Mouse (Mus musculus) limb, embryonic 13.5 days (tissue): ENCODE measurements around the gene Dguok. TPM values are rescaled to one million over a fixed set of nuclear protein-coding genes. Genes with fewer than 3 reads are reported as not detected.

ENCODE experiments used
- ATAC-seq: fragments of 200-750 bp; cut with Nextera tagmentation; 2 replicates; pipeline ENCODE4 v1.8.0; 2017; ENCODE audit warnings: low read depth, moderate number of reproducible peaks, moderate TSS enrichment; ENCODE audit not compliant: low FRiP score
- H3K27ac ChIP-seq: fragments of 300-500 bp; sonication (generic); 2 replicates; pipeline ENCODE4 v1.5.1; 2015; ENCODE audit warnings: inconsistent platforms, mild to moderate bottlenecking, moderate library complexity
- H3K27me3 ChIP-seq: fragments of 300-500 bp; sonication (generic); 2 replicates; pipeline ENCODE4 v1.6.1; 2015; ENCODE audit warnings: mild to moderate bottlenecking, inconsistent platforms
- H3K36me3 ChIP-seq: fragments of 300-500 bp; sonication (generic); 2 replicates; pipeline ENCODE4 v1.6.1; 2015; ENCODE audit warnings: inconsistent platforms, mild to moderate bottlenecking, moderate library complexity
- H3K4me1 ChIP-seq: fragments of 300-500 bp; sonication (generic); 2 replicates; pipeline ENCODE4 v1.6.1; 2015; ENCODE audit warnings: inconsistent platforms
- H3K4me2 ChIP-seq: fragments of 300-500 bp; sonication (generic); replicated peaks from 2 replicates; pipeline ENCODE4 v1.6.1; 2015; ENCODE audit warnings: inconsistent platforms, mild to moderate bottlenecking, moderate library complexity
- H3K4me3 ChIP-seq: fragments of 300-500 bp; sonication (generic); 2 replicates; pipeline ENCODE4 v1.5.1; 2015; ENCODE audit warnings: moderate library complexity, mild to moderate bottlenecking, inconsistent platforms
- H3K9ac ChIP-seq: fragments of 300-500 bp; sonication (generic); 2 replicates; pipeline ENCODE4 v1.6.1; 2015; ENCODE audit warnings: mild to moderate bottlenecking, inconsistent platforms
- H3K9me3 ChIP-seq: fragments of 300-500 bp; sonication (generic); 2 replicates; pipeline ENCODE4 v1.6.1; 2016; ENCODE audit warnings: inconsistent platforms
- WGBS: fragments of 180-500 bp; shearing (Covaris S2); methylation state at CpG from one replicate; pipeline ENCODE4 v1.1.7; 2015; 5-methylcytosine and 5-hydroxymethylcytosine counted together
- polyA plus RNA-seq: library from polyadenylated mRNA; unstranded; fragments of >200 nt; fragmentation: Nextera tagmentation; extraction: Ambion mirVana; gene quantifications from 2 replicates; pipeline ENCODE4 v1.2.1, GENCODE M21; 2015

The Dguok gene
- polyA plus RNA-seq, 1 experiment from 2014 or later, result 89.5 TPM

DNA sequence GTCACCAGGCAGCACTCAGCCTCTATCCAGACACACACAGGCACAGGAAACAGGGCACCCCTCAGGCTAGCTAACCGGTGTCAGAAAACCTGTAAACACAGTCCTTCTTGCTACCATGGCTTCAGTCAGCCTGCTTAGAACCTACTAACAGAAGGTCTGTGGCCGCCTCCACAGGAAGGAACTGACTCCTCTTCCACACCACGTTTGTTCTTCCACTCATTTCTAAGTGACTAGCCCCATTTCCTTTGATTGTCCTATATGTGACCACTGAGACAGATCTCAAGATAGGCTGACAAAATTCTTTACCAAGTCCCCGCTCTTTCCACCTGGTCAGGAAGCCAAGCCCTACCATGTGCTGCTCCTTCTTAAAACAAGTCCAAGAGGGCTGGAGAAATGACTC lies 57.9 kb downstream of the Dguok start:
- H3K9ac ChIP-seq, result no peak overlapping the region
- no peak for ATAC-seq
- WGBS, result 77% methylated on average over 4 of the region's 4 CpGs
- H3K27me3 ChIP-seq, result no peaks in the 10 kb centered on the region
- H3K36me3 ChIP-seq, result peaks cover 66% of the 10 kb centered on the region
- H3K4me3 ChIP-seq, result no peak overlapping the region
- no peak overlapping the region; the same call in 1 of the 2 replicates for H3K27ac ChIP-seq
- H3K9me3 ChIP-seq, result no peaks in the 10 kb centered on the region
- no peak overlapping the region for H3K4me2 ChIP-seq
- H3K4me1 ChIP-seq, result peaks cover 96% of the 10 kb centered on the region

DNA sequence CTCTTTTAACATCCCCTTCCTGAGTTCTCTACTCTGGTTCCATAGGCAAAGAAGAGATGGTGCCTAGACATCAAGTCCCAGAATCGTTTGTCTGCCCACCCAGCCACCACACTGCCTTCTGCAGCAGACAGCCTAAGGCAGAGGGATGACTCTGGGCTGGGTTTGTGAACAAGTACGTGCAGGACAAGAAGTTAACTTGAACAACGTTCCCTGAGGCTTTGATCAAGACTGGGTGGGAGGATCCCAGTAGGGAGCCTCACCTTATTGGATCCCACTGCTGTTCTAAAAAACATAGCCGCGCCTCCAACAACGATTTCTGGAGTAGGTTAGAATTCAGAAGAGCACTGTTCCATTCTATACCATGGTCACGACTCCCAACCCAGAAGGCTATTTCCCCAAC lies 59.7 kb downstream of the Dguok start:
- no peaks in the 10 kb centered on the region for H3K27me3 ChIP-seq
- 71% methylated on average over 7 of the region's 7 CpGs for WGBS
- peaks cover 65% of the 10 kb centered on the region for H3K36me3 ChIP-seq
- H3K4me1 ChIP-seq, result peaks cover 98% of the 10 kb centered on the region
- no peak for ATAC-seq
- no peak overlapping the region for H3K4me3 ChIP-seq
- H3K4me2 ChIP-seq, result no peak overlapping the region
- no peak overlapping the region for H3K9ac ChIP-seq
- H3K27ac ChIP-seq, result no peak overlapping the region
- no peaks in the 10 kb centered on the region for H3K9me3 ChIP-seq

DNA sequence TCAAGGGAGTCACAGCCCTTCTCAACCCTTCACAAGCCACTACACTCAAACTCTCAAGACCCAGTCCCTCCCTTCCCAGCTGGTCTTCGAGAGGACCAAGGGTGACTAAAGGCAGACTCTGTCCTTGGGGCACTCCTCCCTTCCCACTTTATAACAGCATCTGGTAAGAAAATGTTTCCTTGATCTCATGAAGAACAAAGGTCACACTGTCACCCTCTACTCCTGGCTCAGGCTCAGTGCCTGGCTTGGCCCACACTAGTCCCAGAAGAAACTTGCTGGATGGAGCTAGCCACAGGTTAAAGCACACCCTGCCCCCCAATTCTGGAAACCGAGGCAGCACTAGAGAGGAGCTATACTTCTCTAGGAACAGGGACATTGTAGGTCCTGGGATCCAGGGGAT lies 61.0 kb downstream of the Dguok start:
- no peak overlapping the region for H3K9ac ChIP-seq
- no peak overlapping the region for H3K4me3 ChIP-seq
- H3K27me3 ChIP-seq, result no peaks in the 10 kb centered on the region
- peaks cover 54% of the 10 kb centered on the region for H3K36me3 ChIP-seq
- 70% methylated on average over 2 of the region's 2 CpGs for WGBS
- no peak overlapping the region for H3K4me2 ChIP-seq
- no peak for ATAC-seq
- no peak overlapping the region for H3K27ac ChIP-seq
- peaks cover 90% of the 10 kb centered on the region for H3K4me1 ChIP-seq
- no peaks in the 10 kb centered on the region for H3K9me3 ChIP-seq

DNA sequence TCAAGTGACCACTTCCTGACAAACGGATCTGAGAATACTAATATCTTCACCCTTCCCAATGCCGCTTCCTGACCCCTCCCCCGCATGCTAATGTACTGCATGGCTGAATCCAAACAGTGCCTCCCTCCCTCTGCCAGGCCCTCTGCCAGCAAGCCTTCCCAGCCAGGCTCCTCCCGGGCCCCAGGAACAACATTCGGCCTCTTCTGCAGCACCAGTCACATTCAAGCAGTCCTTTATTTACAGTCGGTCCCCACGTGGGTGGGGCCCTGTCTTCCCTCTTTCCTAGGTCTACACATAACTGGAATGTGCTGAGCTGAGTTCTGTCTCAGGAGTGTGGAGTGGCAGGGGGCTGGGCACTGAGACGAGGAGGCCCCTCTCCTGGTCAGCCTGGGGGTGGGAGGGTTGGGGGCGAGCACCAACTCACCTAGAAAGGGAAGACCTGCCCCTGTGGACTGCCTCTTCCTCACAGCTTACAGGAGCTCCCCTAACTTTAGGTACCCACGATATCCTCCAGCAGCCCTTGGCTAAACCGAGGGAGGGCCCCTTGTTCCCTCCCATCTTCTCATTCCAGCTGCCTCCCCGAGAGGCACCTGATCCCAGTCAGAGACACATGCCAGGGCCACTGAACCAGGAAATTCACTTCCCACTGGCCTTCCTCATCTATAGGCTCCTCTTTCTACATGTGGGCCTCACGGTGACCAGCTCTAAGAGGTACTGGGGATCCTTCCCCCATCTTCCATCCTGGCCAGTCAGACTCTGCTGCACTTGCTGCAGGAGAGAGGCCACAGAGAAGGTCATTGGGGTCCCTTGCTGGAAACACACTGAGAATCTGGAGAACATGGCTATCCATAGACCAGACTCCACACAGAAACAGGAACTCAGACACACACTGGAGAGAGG lies 63.1 kb downstream of the Dguok start:
- Histone ChIP-seq H3K4me1 (peaks cover 89% of the 10 kb centered on the region), H3K4me3 (peak overlapping the region; percentile 10; the same call in 1 of the 2 replicates), H3K36me3 (peaks cover 48% of the 10 kb centered on the region), H3K27ac (peak overlapping the region; percentile 75; the same call in 1 of the 2 replicates), H3K9me3 (no peaks in the 10 kb centered on the region), H3K9ac (0 out of 2 replicates have a peak overlapping the region, but pooled peaks have one; percentile 35), H3K4me2 (peak overlapping the region; percentile 89), H3K27me3 (no peaks in the 10 kb centered on the region)
- peak; percentile 5; the same call in 1 of the 2 replicates for ATAC-seq
- WGBS, result 14% methylated on average over 13 of the region's 13 CpGs

DNA sequence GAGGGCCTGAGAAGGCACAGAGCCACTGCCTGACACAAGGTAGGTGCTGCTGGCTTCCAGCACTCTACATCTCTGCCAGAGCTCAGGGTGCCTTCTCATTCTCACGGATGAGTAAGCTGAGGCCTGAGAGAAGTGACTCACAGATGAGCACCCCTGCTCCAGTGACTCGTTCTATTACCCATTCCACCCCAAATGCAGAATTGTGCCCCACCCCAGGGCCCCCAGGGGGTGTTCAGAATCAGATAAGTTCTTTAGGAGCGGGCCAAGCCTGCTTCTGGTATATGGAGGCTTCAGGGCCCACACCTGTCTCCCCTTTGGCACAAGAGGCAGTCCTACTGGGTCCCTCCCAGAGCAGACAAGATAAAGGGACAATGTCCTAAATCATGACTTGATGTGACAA lies 64.1 kb downstream of the Dguok start:
- Histone ChIP-seq H3K4me1 (peaks cover 89% of the 10 kb centered on the region), H3K36me3 (peaks cover 48% of the 10 kb centered on the region), H3K9ac (0 out of 2 replicates have a peak overlapping the region, but pooled peaks have one; percentile 82), H3K4me2 (peak overlapping the region; percentile 89), H3K4me3 (peak overlapping the region; percentile 69), H3K27me3 (no peaks in the 10 kb centered on the region), H3K9me3 (no peaks in the 10 kb centered on the region), H3K27ac (peak overlapping the region; percentile 75; the same call in 1 of the 2 replicates)
- no peak for ATAC-seq
- WGBS, result 55% methylated on average over 3 of the region's 3 CpGs

DNA sequence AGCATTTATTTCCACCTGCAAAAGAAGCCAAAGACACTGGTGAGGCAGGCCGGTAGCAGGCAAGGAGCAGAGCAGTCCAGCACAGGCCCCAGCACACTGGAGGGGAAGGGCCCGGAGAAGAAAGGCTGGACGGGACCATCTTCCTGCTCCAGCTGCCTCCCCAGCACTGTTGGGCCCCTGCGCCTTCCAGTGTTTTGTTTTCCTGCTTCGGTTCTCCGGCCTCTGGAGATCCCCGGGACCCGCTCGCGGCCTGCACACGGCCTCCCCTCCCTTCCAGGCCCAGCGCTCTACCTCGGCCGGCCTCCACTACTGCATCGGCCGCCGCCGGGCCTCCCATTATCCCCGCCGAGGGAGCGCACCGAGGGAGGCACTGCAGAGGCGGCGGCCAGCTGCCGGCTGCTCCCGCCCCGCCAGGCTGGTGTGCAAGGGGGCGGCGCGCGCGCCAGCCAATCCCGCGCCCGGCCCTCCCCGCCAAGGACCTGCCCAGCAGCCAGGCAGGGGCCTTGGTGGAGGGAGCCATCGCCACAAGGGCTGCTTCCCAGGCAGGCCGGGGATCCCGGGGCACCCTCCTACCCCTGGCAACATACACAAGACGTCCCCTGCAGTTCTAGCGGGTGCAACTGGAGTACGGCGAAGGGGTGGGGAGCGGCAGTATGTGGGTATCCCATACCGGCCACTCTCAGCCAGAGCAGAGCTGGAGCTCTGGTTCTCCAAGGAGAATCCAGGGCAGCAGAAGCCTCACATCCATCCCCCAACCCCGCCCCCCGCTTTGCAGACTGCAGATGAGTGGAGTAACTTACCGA lies 65.3 kb downstream of the Dguok start:
- WGBS, result 2% methylated on average over 40 of the region's 48 CpGs
- H3K27ac ChIP-seq, result peak overlapping the region; percentile 95
- H3K27me3 ChIP-seq, result no peaks in the 10 kb centered on the region
- H3K9me3 ChIP-seq, result no peaks in the 10 kb centered on the region
- H3K36me3 ChIP-seq, result peaks cover 49% of the 10 kb centered on the region
- H3K4me3 ChIP-seq, result peak overlapping the region; percentile 69
- peak overlapping the region; percentile 82 for H3K9ac ChIP-seq
- peak overlapping the region; percentile 89 for H3K4me2 ChIP-seq
- ATAC-seq, result peak; percentile 95
- H3K4me1 ChIP-seq, result peaks cover 83% of the 10 kb centered on the region

DNA sequence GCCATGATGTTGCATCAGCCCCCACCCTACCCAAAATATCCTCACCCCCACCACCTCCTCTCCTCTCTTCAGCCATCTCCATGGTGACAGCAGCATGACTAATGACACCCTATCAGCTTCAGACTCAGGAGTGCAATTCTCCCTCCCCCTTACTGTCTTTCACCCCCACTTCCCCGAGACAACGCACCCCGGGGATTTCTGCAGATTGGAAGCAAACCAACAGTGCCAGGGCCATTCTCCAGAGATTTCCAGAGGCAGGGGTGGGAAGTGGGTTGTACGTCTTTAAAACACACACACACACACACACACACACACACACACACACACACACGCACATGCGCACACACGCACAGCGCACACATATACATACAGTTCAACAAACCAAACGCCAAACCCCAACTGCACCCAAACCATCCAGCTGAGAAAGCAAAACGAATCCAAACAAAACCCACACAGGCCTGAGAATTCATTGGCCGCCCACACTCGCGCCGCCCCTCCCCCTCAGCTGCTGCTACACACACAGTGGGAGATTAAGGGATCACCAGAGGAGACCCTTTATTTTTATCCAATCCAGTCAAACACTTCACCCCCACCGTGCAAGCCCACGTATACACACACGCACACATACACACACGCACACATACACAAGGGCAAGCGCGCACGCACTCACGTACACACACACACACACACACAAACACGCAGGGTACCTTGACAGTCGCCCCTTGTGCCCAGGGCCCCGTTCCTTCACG lies 66.1 kb downstream of the Dguok start:
- peak overlapping the region; percentile 82 for H3K9ac ChIP-seq

DNA sequence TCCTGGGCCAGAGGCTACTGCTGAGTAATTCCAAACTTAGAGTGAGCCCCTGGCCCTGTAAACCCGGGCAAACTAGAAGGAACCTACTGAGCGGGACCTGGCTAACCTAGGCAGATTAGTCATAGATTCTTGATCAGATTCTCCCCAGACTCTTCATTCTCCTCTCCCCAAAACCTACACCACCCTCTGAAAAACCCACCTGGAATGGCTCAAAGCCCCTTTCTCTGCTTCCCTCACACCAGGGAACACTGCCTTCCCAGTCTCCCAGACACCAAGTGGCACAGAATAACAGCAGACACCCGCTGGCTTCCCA lies 66.6 kb downstream of the Dguok start:
- H3K4me3 ChIP-seq, result peak overlapping the region; percentile 69
- WGBS, result 32% methylated on average over 3 of the region's 3 CpGs
- H3K27me3 ChIP-seq, result no peaks in the 10 kb centered on the region
- ATAC-seq, result no peak
- peak overlapping the region; percentile 82 for H3K9ac ChIP-seq
- peak overlapping the region; percentile 89 for H3K4me2 ChIP-seq
- peak overlapping the region; percentile 95; the same call in 1 of the 2 replicates for H3K27ac ChIP-seq
- H3K9me3 ChIP-seq, result no peaks in the 10 kb centered on the region
- peaks cover 47% of the 10 kb centered on the region for H3K36me3 ChIP-seq
- H3K4me1 ChIP-seq, result peaks cover 79% of the 10 kb centered on the region

More for the DNA sequence above, 66.1 kb downstream of the Dguok start:
- no peaks in the 10 kb centered on the region for H3K27me3 ChIP-seq
- peak; percentile 45 for ATAC-seq
- H3K4me1 ChIP-seq, result peaks cover 79% of the 10 kb centered on the region
- H3K9me3 ChIP-seq, result no peaks in the 10 kb centered on the region
- H3K27ac ChIP-seq, result peak overlapping the region; percentile 95
- H3K4me2 ChIP-seq, result peak overlapping the region; percentile 89
- 3% methylated on average over 26 of the region's 26 CpGs for WGBS
- H3K4me3 ChIP-seq, result peak overlapping the region; percentile 69
- H3K36me3 ChIP-seq, result peaks cover 46% of the 10 kb centered on the region

DNA sequence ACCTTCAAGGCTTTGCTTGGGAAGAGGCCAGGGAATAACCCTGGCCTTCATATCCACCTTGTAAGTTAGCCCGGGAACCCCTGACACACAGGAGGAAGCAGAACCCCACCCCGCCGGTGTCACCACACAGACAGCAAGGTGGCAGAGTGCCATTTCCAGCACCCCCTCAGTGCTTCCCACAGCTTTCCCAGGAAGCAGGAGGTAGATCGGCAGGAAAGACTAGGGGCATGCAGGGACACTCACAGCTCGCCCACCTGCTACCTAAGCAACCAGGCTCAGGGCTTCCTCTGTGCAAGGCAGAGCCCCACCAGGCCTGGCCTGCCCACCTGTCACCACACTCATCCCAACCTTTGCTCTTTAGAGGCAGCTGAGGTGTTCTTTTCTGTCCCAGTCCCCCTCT lies 67.0 kb downstream of the Dguok start:
- 67% methylated on average over 5 of the region's 5 CpGs for WGBS
- H3K27me3 ChIP-seq, result no peaks in the 10 kb centered on the region
- ATAC-seq, result no peak
- peak overlapping the region; percentile 89 for H3K4me2 ChIP-seq
- H3K9me3 ChIP-seq, result no peaks in the 10 kb centered on the region
- peaks cover 79% of the 10 kb centered on the region for H3K4me1 ChIP-seq
- peak overlapping the region; percentile 82 for H3K9ac ChIP-seq
- no peak overlapping the region for H3K27ac ChIP-seq
- H3K36me3 ChIP-seq, result peaks cover 47% of the 10 kb centered on the region
- H3K4me3 ChIP-seq, result peak overlapping the region; percentile 69

DNA sequence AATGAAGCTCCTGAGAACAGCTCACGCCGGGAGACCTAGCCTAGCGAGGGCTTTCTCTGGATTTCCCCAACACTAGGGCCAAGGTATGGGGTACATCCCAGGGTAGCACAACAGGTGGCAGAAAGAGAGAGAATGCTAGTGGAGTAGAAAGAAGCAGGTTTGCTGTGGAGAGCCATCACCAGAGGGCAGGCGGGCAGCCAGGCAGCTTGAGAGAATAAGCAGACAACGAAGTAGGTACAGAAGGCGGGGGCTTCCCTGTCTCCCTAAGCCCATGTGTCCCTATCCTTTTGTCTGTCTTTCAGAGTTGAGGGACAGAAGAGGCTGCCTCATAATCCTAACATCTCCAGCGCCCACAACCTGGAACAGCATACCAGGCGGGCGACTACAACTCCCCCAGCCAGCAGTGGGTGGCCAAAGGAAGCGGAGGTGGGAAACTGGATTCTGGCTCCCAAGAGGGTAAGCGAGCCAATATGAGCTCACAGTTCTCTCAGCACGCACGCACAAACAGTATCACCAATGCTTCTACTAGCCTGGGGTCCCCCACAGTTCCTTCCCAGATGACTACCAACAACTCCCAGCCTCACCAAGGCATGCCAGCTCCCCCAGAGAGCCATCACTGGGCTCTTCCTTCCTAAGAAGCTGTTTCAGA lies 67.5 kb downstream of the Dguok start:
- Histone ChIP-seq H3K27me3 (no peaks in the 10 kb centered on the region), H3K4me1 (peaks cover 78% of the 10 kb centered on the region), H3K9me3 (no peaks in the 10 kb centered on the region), H3K9ac (peak overlapping the region; percentile 82; the same call in 1 of the 2 replicates), H3K4me3 (peak overlapping the region; percentile 69), H3K36me3 (peaks cover 46% of the 10 kb centered on the region), H3K27ac (no peak overlapping the region), H3K4me2 (peak overlapping the region; percentile 89)
- no peak for ATAC-seq
- 83% methylated on average over 13 of the region's 13 CpGs for WGBS

DNA sequence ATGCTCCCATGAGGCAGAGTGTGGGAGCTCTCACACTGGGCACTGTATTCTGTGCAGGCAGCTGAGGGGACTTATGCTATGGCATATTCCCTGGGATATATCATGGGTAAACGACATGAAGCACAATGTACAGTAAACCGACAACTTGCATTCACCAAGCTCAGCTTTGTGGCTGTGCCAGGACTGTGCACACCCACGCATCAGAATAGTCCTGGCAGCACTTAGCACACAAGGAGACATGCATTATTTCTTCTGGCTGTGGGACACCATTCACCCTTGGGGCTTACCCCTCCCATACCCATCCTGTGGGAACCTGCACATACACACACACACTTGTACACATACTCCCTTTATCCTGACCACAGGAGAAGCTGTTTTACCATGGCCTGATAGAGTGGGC lies 68.2 kb downstream of the Dguok start:
- peaks cover 76% of the 10 kb centered on the region for H3K4me1 ChIP-seq
- no peak overlapping the region for H3K4me3 ChIP-seq
- H3K27ac ChIP-seq, result no peak overlapping the region
- no peak overlapping the region for H3K9ac ChIP-seq
- H3K9me3 ChIP-seq, result no peaks in the 10 kb centered on the region
- ATAC-seq, result no peak
- 94% methylated on average over 3 of the region's 3 CpGs for WGBS
- no peaks in the 10 kb centered on the region for H3K27me3 ChIP-seq
- peaks cover 53% of the 10 kb centered on the region for H3K36me3 ChIP-seq
- no peak overlapping the region; the same call in 1 of the 2 replicates for H3K4me2 ChIP-seq
